Mouse (Mus musculus): ENCODE measurements around the gene Gzmm.

- TF ChIP-seq CTCF (conservative IDR thresholded peaks at IDR 0.05; ENCODE audit: low read length) = no peak
- TF ChIP-seq NANOG (IDR thresholded peaks at IDR 0.05; ENCODE audit: borderline replicate concordance, low read length) = no peak
- no peak for TF ChIP-seq POU5F1 (IDR thresholded peaks at IDR 0.05; ENCODE audit: borderline replicate concordance, low read length)
Observed at GRCm38 (mm10) chr10:79708668-79709067, 19.8 kb downstream of the Gzmm start.
